Mouse (Mus musculus): ENCODE measurements at regions not wholly inside any gene's neighbourhood (a gene's known extent, or its start where the extent isn't known, plus 50 kb on each side); places are given as distances from the start of the nearest gene placed in this dataset.
"Not testable (repeated sequence)": the region's sequence is repeated elsewhere in the genome, so short reads cannot be mapped to it uniquely, and the experiment has no call there.

DNA sequence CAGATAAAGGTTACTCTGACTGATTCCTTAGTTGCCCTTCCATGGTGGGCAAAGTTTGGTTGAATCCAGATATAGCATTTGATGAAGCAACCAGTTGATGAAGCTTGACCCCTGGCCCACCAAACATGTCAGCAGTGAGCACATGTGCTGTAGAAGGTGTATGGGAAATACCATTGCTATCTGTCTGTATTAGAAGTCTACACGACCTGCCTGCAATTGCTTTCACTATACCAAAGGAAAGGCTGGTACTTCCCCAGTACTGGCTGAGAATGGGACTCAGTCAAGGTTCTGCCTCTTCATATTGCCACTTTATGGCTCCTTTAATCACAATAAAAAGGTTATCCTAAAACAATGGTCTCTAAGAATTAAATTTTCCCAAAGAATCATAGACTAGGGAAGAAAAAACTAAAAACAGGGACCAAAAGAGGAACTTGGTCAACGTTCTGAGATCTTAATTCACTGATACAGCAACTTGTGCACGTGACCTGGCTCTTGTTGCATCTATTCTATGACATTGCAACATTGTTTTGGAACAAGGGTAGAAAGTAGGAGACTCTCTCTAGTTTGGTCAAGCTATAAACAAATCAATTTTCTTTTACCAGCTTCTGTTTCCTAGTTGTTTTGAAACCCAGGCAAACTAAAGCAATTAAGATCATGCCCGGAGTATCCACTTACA is 284.0 kb downstream of the Rapgef2 start:
- Histone ChIP-seq H3K27ac (replicated peaks) (no peak overlapping the region), H3K4me3 (no peak overlapping the region), H3K9ac (no peak overlapping the region), H3K9me3 (no peaks in the 10 kb centered on the region), H3K4me2 (no peak overlapping the region), H3K36me3 (no peaks in the 10 kb centered on the region), H3K27me3 (no peaks in the 10 kb centered on the region), H3K4me1 (replicated peaks) (no peaks in the 10 kb centered on the region)
- 84% methylated on average over 4 of the region's 4 CpGs for WGBS
- ATAC-seq (ENCODE audit: low FRiP score, low read depth): no peak

DNA sequence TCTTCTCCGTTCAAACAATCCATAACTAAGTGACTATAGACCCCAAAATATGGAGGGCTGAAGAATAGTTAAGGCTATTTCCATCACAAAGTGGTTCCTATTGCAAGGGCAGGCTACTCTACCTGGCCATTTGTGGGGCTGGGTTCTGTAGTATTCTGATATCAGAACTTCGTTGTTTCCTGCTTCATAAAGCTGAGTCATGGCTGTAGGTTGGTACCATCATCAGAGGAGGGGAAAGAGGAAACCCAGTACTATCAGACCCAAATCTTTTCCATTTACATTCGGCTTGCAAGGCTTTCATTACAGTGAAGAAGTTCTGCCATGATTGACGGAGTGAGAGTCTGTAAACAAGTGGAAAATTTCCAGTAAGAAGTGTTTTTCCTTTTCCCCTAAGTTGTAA is 284.6 kb downstream of the Rapgef2 start:
- WGBS: 88% methylated on average over 4 of the region's 4 CpGs

DNA sequence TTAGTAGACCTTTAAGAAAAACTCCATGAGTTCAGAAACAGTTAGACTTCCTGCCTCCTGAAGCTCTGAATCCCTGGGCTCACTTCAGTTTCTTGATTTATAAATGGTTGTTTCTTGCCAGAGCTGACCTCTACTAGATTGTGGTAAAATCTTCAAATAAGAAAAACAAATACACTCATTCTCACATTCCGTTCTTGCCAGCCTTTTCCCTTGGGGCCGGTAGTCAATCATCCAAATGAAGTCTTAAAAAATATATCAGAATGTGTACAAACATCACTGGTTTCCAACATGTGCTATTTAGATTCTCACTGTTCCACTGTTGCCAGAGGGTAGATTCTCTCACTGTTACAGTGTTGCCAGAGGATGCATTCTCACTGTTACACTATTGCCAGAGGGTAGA is 286.0 kb downstream of the Rapgef2 start:
- no peak for ATAC-seq (ENCODE audit: low FRiP score, low read depth)
- Histone ChIP-seq H3K4me1 (replicated peaks) (no peaks in the 10 kb centered on the region), H3K27me3 (no peaks in the 10 kb centered on the region), H3K9me3 (no peaks in the 10 kb centered on the region), H3K4me2 (no peak overlapping the region), H3K27ac (replicated peaks) (no peak overlapping the region), H3K4me3 (no peak overlapping the region), H3K9ac (no peak overlapping the region), H3K36me3 (no peaks in the 10 kb centered on the region)
- 77% methylated on average over 2 of the region's 2 CpGs for WGBS

More for the DNA sequence above, 284.6 kb downstream of the Rapgef2 start:
- Histone ChIP-seq H3K9me3 (no peaks in the 10 kb centered on the region), H3K4me1 (replicated peaks) (no peaks in the 10 kb centered on the region), H3K27ac (replicated peaks) (no peak overlapping the region), H3K36me3 (no peaks in the 10 kb centered on the region), H3K4me3 (no peak overlapping the region), H3K9ac (no peak overlapping the region), H3K4me2 (no peak overlapping the region), H3K27me3 (no peaks in the 10 kb centered on the region)
- no peak for ATAC-seq (ENCODE audit: low FRiP score, low read depth)

DNA sequence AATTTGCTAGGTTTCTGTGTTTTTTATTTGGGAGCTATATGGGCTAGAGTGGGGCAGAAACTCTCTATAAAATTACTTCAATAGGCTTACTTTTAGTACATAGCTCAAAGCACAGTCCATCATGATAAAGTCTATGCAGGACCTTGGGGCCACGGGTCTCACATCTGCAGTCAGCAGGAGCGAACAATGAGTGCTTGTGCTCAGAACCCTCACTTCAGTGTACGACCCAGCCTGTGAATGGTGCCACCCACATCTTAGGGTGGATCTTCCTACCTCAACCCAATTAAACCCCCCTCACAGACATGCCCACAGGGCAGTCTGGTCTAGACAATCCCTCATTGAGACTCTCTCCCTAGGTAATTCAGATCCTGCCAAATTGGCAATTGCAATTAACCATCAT is 286.5 kb downstream of the Rapgef2 start:
- Histone ChIP-seq H3K27me3 (no peaks in the 10 kb centered on the region), H3K9me3 (no peaks in the 10 kb centered on the region), H3K4me3 (no peak overlapping the region), H3K4me2 (no peak overlapping the region), H3K36me3 (no peaks in the 10 kb centered on the region), H3K27ac (replicated peaks) (no peak overlapping the region), H3K9ac (no peak overlapping the region), H3K4me1 (replicated peaks) (no peaks in the 10 kb centered on the region)
- 82% methylated on average over 3 of the region's 3 CpGs for WGBS
- ATAC-seq (ENCODE audit: low FRiP score, low read depth): no peak

DNA sequence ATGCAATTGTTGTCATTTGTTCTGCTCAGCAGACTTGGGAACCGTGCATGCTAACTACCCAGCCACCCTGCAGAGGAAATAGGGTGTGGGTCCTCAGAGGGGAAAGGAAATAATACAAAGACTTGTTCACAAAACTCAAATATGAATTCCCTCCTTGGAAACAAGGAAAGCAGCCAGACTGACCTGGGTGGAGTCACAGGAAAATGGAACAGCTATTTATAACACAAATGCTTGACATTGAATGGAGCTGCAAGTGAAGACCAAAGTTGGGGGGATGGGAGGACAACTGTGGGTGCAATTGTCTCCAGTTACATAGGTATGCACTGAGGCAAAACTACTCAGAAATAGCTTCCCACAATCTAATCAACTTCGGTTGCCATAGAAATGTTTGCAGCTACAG is 298.2 kb downstream of the Rapgef2 start:
- WGBS: 72% methylated on average over 2 of the region's 2 CpGs
- H3K9ac ChIP-seq: no peak overlapping the region
- no peak for ATAC-seq (ENCODE audit: low FRiP score, low read depth)

DNA sequence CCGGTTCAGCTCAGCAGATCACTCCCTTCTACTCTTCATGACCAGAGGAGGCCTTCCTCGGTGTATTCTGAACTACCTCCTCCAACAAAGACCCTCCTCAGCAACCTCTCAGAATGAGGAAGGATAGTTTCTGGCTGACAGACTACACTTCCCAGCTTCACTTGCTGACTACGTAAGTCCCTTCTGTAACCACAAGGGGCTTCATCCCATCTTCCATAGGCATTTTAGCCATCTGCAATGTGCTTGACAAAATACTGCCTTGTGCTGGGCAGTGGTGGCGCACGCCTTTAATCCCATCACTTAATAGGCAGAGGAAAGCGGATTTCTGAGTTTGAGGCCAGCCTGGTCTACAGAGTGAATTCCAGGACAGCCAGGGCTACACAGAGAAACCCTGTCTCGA is 299.6 kb downstream of the Rapgef2 start:
- ATAC-seq (ENCODE audit: low FRiP score, low read depth): no peak
- Histone ChIP-seq H3K4me1 (replicated peaks) (no peaks in the 10 kb centered on the region), H3K4me3 (no peak overlapping the region), H3K9ac (no peak overlapping the region), H3K27ac (replicated peaks) (no peak overlapping the region), H3K27me3 (no peaks in the 10 kb centered on the region), H3K9me3 (no peaks in the 10 kb centered on the region), H3K4me2 (no peak overlapping the region), H3K36me3 (no peaks in the 10 kb centered on the region)
- WGBS: 86% methylated on average over 7 of the region's 7 CpGs

More for the DNA sequence above, 298.2 kb downstream of the Rapgef2 start:
- Histone ChIP-seq H3K4me1 (replicated peaks) (no peaks in the 10 kb centered on the region), H3K27ac (replicated peaks) (no peak overlapping the region), H3K36me3 (no peaks in the 10 kb centered on the region), H3K4me3 (no peak overlapping the region), H3K9me3 (no peaks in the 10 kb centered on the region), H3K4me2 (no peak overlapping the region), H3K27me3 (no peaks in the 10 kb centered on the region)

DNA sequence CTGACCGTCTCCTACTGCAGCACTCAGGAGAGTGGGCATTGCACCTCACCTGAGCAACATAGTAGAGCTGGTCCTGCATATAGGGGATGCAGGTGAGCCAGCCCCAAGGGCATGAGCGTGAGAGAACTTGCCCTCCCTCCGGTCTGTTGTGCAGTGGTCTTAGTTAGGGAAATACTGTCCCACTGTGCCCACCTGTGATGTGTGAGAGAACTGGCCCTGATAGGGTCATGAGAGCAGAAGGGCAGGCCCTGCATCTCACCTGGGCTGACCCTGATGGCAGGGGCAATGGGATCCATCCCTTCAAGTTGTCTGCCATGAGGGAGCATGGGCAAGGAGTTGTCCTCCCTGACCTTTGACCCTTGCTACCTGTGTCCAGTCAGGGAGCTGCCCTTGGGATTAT is 305.3 kb downstream of the Rapgef2 start:
- ATAC-seq (ENCODE audit: low FRiP score, low read depth): no peak
- H3K36me3 ChIP-seq: no peaks in the 10 kb centered on the region
- H3K9me3 ChIP-seq: no peaks in the 10 kb centered on the region
- H3K4me3 ChIP-seq: no peak overlapping the region
- no peak overlapping the region for H3K9ac ChIP-seq
- no peaks in the 10 kb centered on the region for H3K27me3 ChIP-seq
- H3K4me2 ChIP-seq: no peak overlapping the region
- WGBS: 89% methylated on average over 3 of the region's 3 CpGs
- H3K4me1 ChIP-seq (replicated peaks): no peaks in the 10 kb centered on the region
- H3K27ac ChIP-seq (replicated peaks): no peak overlapping the region

DNA sequence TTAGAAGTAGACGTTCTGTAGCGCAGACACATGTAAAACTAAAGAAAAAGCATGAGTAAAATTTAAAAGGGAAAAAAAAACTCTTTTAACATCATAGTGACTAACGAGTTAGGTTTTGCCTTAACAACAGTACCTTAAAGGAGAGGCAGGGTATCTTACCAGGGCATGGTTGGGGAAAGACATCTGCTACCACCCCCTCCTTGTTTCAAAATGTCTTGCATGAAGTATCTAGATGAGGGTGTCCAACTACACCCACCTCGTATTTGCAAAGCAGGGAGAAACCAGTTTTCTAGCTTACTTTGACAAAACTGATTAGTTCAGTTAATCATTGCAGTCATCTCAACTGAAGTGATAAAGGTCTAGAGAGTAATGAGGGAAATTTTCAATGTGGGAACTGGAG is 307.5 kb downstream of the Rapgef2 start:
- Histone ChIP-seq H3K9me3 (no peaks in the 10 kb centered on the region), H3K4me2 (no peak overlapping the region), H3K4me1 (replicated peaks) (no peaks in the 10 kb centered on the region), H3K27ac (replicated peaks) (no peak overlapping the region), H3K36me3 (no peaks in the 10 kb centered on the region), H3K27me3 (no peaks in the 10 kb centered on the region), H3K4me3 (no peak overlapping the region), H3K9ac (no peak overlapping the region)
- WGBS: 92% methylated on average over 4 of the region's 4 CpGs
- ATAC-seq (ENCODE audit: low FRiP score, low read depth): no peak

DNA sequence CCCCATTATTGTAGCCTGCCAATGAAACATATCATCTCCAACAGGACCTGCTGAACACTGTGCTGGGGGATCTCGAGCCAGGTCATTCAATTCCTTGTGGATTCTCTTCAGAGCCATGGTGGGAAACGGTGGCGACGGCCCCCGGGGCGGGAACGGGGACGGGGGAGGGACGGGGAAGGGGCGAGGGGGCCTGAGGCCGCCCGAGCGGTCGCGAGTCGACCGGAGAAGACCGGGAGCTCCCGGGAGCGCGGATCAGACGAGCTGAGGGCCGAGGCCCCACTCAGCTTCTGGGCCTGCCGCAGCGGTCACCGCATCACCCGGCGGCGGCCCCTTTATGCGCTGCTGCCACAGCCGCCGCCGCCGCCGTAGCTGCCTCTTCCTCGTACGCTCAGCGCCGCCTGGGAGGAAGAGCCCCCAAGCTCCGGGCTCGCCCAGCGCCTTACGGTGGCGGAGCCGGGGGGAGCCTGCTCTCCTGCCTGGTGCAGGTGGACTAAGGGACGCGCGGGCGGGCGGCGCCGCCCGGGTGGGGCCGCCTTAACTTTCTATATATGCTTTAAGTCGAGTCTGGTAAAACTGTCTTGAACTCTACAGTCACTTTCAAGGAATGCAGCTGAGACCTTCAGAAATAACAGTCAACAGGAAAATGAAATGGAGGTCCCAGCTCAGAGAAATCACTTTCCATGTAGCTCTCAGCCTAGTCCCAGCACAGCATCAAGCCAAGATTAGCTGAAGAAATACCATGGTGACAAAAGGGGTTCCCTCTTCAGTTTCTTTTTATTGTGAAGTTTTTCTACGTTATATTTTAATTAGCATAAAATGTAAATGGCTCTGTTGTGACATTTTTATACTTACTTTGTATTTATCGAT is 319.4 kb downstream of the Rapgef2 start:
- H3K27ac ChIP-seq (replicated peaks); H3K36me3 ChIP-seq; H3K4me1 ChIP-seq (replicated peaks); H3K27me3 ChIP-seq; H3K9me3 ChIP-seq: not testable (repeated sequence)
- peak overlapping the region; percentile 50 for H3K4me3 ChIP-seq
- peak; percentile 87 for ATAC-seq (ENCODE audit: low FRiP score, low read depth)
- 3% methylated on average over 47 of the region's 57 CpGs for WGBS
- H3K9ac ChIP-seq: peak overlapping the region; percentile 57
- peak overlapping the region; percentile 81 for H3K4me2 ChIP-seq

DNA sequence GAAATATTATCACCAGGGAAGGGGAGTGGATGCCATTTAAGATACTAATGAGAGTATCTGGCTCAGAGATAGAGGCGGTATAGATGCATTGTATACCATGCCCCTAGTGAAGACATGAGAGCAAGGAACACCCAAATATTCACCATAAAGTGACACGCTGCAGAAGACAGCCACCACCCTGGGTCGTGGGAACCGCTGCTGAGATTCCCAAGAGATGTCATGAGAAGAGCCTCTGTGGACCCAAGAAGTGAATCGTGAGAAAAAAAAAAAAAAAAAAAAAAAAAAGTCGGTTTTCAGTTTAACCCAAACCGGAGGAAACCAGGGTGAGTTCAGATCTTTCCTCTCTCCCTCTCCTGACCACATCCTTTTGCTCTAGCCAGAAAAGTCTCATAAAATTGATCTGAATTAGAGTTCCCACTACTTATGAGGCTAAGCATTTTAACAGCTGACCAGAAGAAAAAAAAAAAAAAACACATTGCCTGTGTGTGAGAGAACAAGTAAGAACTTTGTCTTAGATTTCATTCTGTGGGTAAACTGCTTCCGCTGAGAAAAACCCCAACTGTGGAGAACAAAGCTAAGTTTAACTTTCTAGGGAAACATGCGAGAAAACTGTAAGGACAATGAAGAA is 322.0 kb downstream of the Rapgef2 start:
- ATAC-seq (ENCODE audit: low FRiP score, low read depth): no peak
- no peaks in the 10 kb centered on the region for H3K36me3 ChIP-seq
- no peak overlapping the region for H3K27ac ChIP-seq (replicated peaks)
- H3K4me1 ChIP-seq (replicated peaks): 0 out of 2 replicates have a peak, but pooled peaks cover 6% of the 10 kb centered on the region
- WGBS: 89% methylated on average over 9 of the region's 9 CpGs
- H3K9me3 ChIP-seq: no peaks in the 10 kb centered on the region
- H3K4me2 ChIP-seq: no peak overlapping the region
- H3K27me3 ChIP-seq: no peaks in the 10 kb centered on the region
- H3K4me3 ChIP-seq: no peak overlapping the region
- no peak overlapping the region for H3K9ac ChIP-seq

DNA sequence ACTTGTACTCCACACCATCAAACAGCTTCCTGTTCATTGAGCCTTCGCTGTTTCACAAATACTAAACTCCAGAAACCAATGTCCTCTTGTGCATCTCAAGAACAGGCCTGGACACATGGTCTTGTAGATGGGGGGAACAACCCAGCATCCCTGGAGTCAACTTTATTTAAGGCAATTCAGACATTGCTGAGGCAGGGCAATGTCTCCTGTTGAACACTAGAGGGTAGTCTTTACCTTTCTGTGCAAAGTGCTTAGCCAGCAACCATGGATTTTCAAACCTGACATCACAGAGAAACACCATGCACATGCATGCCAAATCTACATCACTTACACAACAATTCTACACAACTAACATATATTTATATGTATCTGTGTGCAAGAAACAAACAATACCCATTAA is 327.5 kb downstream of the Rapgef2 start:
- 31% methylated on average over 1 of the region's 1 CpGs for WGBS
- Histone ChIP-seq H3K27me3 (no peaks in the 10 kb centered on the region), H3K4me3 (no peak overlapping the region), H3K9me3 (no peaks in the 10 kb centered on the region), H3K4me1 (replicated peaks) (no peaks in the 10 kb centered on the region), H3K27ac (replicated peaks) (no peak overlapping the region), H3K4me2 (no peak overlapping the region), H3K36me3 (no peaks in the 10 kb centered on the region), H3K9ac (no peak overlapping the region)
- ATAC-seq (ENCODE audit: low FRiP score, low read depth): peak; percentile 78; the same call in 1 of the 2 replicates

DNA sequence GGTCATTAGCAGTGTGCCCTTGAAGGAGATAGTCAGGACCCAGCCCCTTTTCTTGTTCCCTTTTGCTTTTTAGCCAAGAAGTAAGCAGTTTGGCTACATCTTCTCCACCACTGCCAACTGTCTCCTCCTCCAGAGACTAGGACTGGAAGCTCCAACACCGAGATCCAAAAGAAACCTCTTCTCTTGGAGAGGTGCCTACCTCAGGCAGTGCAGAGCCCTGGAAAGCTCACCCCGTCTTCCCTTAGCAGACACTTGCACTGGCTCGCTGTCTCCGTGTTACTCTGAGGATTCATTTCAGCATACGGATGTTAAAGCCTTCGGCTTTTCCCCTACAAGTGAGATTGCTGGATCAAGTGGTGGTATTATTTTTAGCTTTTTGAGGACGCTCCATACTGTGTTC is 331.0 kb downstream of the Rapgef2 start:
- ATAC-seq (ENCODE audit: low FRiP score, low read depth): no peak
- Histone ChIP-seq H3K27me3 (no peaks in the 10 kb centered on the region), H3K4me3 (no peak overlapping the region), H3K27ac (replicated peaks) (no peak overlapping the region), H3K9me3 (no peaks in the 10 kb centered on the region), H3K36me3 (no peaks in the 10 kb centered on the region), H3K4me1 (replicated peaks) (no peaks in the 10 kb centered on the region), H3K4me2 (no peak overlapping the region), H3K9ac (no peak overlapping the region)
- 90% methylated on average over 7 of the region's 7 CpGs for WGBS
